Mouse (Mus musculus): ENCODE data around the gene Slc15a3.

DNA sequence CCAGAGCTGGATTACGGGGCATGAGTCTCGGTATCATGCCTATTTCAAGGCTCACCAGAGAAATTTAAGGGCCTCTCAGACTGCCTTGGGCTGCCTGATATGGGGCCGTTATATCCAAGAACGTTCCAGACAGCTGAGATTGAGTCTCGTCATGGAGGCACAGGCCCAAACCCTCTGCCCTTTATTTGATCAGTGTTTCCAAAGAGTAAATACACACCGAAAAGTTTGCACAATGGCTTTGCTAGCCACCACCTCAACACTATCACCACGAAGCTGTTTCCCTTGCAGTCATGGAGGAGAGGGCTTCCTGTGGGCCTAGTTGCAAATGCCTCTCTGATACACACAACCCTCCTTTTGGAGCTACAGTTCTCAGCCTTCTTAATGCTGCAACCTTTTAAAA is 15.5 kb upstream of the Slc15a3 start:
- TF ChIP-seq POLR2A (IDR thresholded peaks at IDR 0.05; ENCODE audit: insufficient read depth, low read depth, low read length): no peak
- TF ChIP-seq EP300 (IDR thresholded peaks at IDR 0.05; ENCODE audit: insufficient read depth, low read depth, low read length): no peak
- TF ChIP-seq CTCF (IDR thresholded peaks at IDR 0.05): no peak
